Mouse (Mus musculus): ENCODE data around the gene Mospd3.
A peak's percentile ranks its signal among the peaks of the same experiment; 100 is the strongest.

The Mospd3 gene

DNA sequence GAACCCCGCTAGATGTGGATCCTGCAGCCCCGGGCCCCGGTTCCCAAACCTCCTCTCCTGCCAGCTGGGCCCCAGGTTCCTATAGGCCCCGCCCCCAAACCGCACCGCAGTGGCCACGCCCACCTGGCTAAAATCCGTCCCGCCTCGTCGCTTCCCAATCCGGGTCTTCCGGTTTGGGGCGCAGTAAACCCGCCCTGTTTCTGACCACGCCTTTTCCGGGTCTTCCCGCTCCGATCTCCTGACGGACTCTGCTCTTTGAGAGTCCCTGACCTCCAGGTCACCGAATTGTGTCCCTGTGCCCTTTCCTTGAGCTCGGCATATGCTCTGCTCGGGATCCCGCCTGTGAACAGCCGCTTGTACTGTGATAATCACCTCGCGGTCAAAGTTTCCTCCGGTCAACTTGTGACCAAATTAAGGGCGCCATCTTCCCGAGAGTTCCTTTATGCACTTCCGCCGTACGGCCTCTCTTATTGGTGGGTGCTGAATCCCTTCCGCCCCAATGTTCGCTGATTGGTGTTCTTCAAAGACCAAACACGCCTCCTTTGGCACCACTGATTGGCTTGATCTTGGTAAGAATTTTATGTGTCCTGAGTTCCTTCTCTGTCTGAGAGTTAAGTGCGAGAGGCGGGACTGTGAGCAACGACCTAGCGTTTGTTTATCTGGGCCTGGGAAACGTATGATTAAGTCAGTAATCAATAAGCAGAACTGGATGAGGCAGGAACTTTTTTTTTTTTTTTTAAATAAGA is at the start of gene Mospd3:
Gene Mospd3 (minus strand): TSS at position 440 of the 746 bp plus-strand sequence.
- peak; percentile 91 to 97 for DNase-seq (ENCODE audit: low spot score in 2 of 2)

GRCm38 (mm10) chr5:137649669-137650571 is 49.1 kb upstream of the Mospd3 start:
- DNase-seq (ENCODE audit: low spot score in 2 of 2) = no peak

- DNase-seq (ENCODE audit: low spot score in 2 of 2) = no peak
These were observed 48.4 kb upstream of the Mospd3 start for GRCm38 (mm10) chr5:137649251-137649650.

DNA sequence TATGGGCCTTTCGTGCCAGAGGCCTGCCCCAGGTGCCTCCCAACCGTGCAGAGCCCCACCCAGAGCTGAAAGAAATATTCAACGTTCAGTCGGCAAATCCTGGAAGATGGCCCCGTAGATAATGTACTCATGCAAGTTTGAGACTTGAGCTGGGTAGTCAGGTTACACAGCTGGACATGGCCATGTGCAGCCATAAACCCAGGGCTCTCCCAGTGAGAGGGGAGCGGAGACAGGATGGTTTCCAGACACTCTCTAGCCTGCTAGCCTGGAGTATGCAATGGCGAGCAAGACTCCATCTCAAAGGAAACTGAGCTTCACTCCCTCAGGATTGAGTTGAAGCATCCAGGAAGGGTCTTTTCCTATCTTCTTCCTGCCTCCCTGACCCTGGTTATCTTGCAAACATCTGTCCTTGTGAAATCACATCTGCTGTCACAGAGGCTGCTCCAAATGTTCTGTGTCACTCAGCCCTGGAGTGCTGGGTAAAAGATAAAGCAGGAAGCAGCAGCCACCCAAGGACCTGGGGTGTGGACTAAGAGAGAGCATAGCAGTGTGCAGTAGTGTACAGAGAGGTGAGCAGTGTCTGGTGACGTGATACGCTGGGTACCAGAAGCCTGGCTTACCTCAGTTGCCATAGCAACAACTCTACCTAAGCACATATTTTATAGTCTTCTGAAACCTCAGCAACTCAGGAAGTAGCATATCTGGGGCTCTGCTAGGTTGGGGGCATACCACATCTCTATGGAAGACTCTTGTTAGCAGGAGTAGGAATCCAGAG is 47.2 kb upstream of the Mospd3 start:
- DNase-seq (ENCODE audit: low spot score in 2 of 2) = no peak

GRCm38 (mm10) chr5:137645652-137646091 is 44.8 kb upstream of the Mospd3 start, which contains the start of gene Irs3:
Irs3 (minus strand) TSS chr5:137645714.
- DNase-seq (ENCODE audit: low spot score in 2 of 2) = no peak

GRCm38 (mm10) chr5:137645091-137645651 is 44.3 kb upstream of the Mospd3 start:
- no peak for DNase-seq (ENCODE audit: low spot score in 2 of 2)

DNA sequence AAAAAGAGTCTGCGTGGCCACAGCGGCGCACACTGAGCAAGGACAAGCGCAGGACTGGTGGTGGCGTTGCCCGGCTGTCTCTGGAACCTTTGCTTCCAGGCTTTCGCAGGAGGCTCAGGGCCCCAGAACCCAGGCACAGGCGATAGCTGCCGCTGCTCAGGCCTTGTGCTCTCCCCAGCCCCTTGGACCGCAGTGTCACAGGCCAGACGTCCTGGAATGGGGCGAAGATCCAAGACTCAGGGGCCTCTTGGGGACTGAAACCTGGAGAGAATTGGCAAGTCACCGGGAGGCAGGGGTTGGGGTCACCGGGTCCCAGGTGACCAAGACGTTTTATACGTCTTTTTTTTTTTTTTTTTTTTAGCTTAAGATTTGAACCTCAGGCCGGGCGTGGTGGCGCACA is 43.6 kb upstream of the Mospd3 start:
- no peak for DNase-seq (ENCODE audit: low spot score in 2 of 2)

DNA sequence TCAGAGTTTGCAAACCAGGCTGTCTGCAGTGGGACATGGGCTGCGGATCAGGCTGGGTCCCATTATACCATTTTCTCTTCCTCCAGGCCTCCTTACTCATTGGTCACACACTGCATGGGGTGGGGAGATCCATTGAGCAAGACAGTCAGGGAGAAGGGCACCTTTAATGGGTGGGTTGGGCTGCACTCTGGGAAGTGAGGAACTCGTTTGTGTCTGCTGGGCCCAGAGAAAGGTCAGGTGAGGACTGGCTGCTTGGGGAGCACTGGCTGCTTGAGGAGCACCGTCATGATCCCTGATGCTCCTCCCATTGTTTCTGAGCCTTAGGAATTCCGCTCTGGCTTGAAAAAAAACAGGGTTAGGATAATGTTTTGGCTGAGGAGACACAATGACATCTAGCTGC is 42.0 kb upstream of the Mospd3 start:
- no peak for DNase-seq (ENCODE audit: low spot score in 2 of 2)

GRCm38 (mm10) chr5:137641054-137641453 is 40.2 kb upstream of the Mospd3 start, which contains the start of gene Sap25:
Sap25 (plus strand) TSS chr5:137641334.
- no peak for DNase-seq (ENCODE audit: low spot score in 2 of 2)

GRCm38 (mm10) chr5:137639472-137639871 is 38.6 kb upstream of the Mospd3 start:
- no peak for DNase-seq (ENCODE audit: low spot score in 2 of 2)

- no peak for DNase-seq (ENCODE audit: low spot score in 2 of 2)
These were observed 32.7 kb upstream of the Mospd3 start for GRCm38 (mm10) chr5:137633397-137634084.

DNA sequence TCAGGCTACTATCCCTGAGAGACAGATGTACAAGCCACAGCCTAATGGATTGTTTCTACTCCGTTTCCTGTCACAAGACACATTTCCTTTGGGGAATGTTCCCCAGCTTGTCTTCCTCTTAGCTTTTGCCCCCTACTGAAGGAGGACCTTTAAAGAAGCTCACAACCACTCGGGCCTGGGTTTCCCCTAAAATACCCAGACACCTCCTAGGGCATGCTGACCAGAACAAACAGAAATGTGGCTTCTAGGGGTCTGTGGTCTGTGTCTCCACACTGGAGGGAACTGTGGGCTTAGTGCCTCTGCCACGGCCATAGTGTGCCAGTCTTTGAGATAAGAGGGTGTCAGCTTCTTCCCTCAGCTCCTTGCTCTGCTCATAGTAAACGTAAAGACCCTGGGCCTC is 30.7 kb upstream of the Mospd3 start:
- no peak for DNase-seq (ENCODE audit: low spot score in 2 of 2)

DNA sequence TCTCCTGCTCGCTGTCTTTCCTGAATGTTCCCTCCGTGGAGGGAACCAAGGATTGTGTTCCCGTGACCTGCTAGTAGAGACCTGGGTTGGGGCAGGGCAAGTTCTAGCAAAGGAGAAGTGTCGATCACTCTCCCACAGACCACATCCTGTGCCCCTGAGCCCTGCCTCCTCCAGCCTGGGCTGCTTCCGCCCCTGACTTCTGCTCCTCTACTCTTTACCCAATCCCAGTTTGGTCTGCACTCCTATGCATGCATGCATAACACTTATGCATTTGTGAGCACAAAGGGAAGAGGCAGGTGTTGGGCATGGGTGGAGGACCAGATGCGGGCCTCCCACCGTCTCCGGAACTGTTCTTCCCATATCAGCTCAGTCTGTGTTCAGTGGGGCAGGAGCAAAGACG is 30.3 kb upstream of the Mospd3 start:
- DNase-seq (ENCODE audit: low spot score in 2 of 2) = peak in 1 of 2 experiments; percentile 55

GRCm38 (mm10) chr5:137630602-137631001 is 29.7 kb upstream of the Mospd3 start:
- DNase-seq (ENCODE audit: low spot score in 2 of 2) = no peak

DNA sequence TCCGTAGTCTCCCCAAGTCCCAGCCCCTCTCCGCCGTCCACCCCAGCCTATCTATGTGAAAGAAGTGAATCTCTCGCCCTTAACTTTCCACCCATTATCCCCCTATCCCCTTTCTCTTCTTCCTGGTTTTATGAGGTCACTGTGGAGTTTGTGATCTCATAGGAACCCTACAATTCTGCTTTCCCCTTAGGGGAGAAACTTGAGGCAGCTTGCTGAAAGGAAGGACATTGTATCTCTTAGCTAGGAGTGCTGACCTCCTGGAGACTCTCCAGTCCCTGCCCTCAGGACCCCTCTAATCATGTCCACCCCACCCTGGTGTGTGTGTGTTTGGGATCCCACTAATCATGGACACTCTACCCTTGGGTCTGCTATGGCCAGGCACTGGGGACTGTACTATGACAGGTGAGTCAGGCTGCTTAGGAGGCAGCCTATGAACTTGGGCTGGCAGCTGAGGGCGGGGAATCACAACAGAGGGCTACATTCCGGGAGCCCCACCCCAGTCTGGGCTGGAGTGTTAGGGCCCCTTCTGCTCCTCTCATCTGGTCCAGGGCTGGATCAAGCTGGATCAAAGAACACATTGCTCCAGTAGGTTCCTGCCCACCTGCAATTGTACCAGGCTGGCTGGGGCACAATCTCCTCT is 29.2 kb upstream of the Mospd3 start:
- no peak for DNase-seq (ENCODE audit: low spot score in 2 of 2)

GRCm38 (mm10) chr5:137629306-137629721 is 28.5 kb upstream of the Mospd3 start:
- DNase-seq (ENCODE audit: low spot score in 2 of 2) = no peak

DNA sequence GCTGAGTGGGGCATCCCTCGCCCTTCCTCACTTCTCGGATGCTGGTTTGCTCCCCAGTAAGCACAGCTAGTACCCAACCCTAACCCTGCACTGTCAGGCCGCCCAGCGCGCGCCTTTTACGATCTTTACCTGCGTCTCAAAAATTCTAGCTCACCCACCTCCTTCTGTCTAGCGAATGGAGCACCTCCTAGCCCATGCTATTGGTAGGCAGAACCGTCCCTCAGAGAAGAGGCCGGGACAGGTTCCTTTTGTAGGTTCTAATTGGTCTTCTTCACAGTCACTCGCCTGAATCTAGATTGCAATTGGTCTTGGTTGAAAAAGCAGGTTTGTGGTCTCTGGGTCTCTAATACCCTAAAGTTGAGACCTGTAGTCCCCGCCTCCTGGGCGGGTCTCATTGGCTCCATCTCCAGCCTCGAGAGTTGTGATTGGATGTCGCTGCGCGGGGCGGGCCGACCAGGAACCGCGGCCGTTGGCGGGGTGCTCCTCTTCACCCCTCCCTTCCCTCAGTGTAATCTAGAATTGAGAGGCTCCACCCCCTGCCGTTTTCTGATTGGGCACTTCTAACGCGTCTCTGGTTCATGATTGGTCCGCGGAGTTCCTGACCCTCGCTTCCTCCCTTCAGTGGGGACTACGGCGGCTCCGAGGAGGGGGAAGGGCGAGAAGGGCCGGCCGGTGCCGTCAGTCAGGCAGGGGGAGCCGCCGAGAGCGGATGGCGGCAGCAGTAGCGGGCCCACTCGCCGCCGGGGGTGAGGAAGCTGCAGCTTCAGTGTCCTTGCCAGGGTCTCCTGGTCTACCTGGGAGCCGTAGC is 27.8 kb upstream of the Mospd3 start, which contains the start of the genes Fbxo24, Lrch4 and Gm20605:
Gene Fbxo24 (minus strand): TSS at position 505 of the 808 bp plus-strand sequence.
Gene Lrch4 (plus strand): TSS at position 624 of the 808 bp plus-strand sequence.
Gene Gm20605 (plus strand): TSS at position 678 of the 808 bp plus-strand sequence.
- peak; percentile 100 for DNase-seq (ENCODE audit: low spot score in 2 of 2)

DNA sequence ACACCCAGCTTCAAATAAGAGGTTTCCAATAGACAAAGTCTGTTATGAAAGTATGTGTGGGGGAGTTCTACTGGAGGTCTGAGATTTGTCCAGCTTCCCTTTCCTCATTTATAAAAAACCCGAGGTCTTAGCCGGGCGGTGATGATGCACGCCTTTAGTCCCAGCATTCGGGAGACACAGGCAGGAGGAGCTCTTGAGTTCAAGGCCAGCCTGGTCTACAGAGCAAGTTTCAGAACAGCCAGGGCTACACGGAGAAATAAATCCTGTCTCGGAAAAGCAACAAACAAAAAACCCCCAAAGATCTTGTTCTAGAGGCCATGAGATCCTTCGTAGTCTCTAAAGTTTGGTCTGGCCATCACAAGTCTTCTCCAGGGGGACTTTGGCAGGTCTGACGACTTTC is 27.1 kb upstream of the Mospd3 start:
- no peak for DNase-seq (ENCODE audit: low spot score in 2 of 2)

DNA sequence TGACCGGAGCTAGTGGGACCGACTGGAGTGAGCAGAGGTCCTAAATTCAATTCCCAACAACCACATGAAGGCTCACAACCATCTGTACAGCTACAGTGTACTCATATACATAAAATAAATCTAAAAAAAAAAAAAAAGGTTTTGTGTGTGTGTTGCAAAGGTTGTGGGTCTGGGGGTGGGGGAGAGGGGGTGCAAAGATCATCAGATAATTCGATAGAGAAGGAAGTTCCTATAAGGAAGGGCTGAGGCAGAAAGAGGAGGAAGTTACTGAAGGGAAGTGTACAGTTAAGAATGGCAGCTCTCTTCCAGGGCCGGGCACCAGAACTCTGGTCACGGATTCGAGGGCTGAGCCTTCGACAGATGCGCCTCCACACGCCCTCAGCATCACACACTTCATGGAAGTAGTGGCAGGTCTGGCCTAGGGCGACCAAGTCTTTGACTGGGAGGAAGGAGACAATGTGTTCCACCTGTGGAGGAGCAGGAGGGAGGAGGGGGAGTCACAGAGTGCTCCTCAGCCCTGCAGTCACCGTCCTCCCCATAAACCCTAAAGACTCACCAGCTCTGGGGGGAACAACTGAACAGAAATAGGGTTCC is 23.2 kb upstream of the Mospd3 start:
- DNase-seq (ENCODE audit: low spot score in 2 of 2) = no peak

Measured in left cerebral cortex, adult 9 months (tissue).